Mouse (Mus musculus) myocyte (in vitro differentiated cells): Measurements from ENCODE around the gene Sowaha.

ENCODE experiments used
- MYOD1 ChIP-seq, 3 experiments: IDR thresholded peaks; one replicate each; pipeline ENCODE4 v1.6.1; 2011; ENCODE audit warnings: control low read depth in 2 of 3, low read depth in 2 of 3, mild to moderate bottlenecking in 2 of 3, moderate library complexity in 1 of 3; ENCODE audit not compliant: insufficient read length in 2 of 3, control insufficient read depth in 1 of 3
- POLR2A ChIP-seq: IDR thresholded peaks from one replicate; pipeline ENCODE4 v1.6.1; 2011; ENCODE audit warnings: low read depth, mild to moderate bottlenecking, control low read depth, moderate library complexity; ENCODE audit not compliant: insufficient read length
- SRF ChIP-seq: IDR thresholded peaks from one replicate; pipeline ENCODE4 v1.6.1; 2011; ENCODE audit warnings: low read depth; ENCODE audit not compliant: control insufficient read depth, insufficient read length
- TCF12 ChIP-seq: IDR thresholded peaks from one replicate; pipeline ENCODE4 v1.6.1; 2011; ENCODE audit warnings: mild to moderate bottlenecking, control low read depth; ENCODE audit not compliant: poor library complexity, insufficient read depth, severe bottlenecking
- USF1 ChIP-seq: IDR thresholded peaks from one replicate; pipeline ENCODE4 v1.6.1; 2011; ENCODE audit warnings: low read depth, mild to moderate bottlenecking, control low read depth, moderate library complexity

- TF ChIP-seq POLR2A = no peak
- TF ChIP-seq SRF = no peak
- no peak for TF ChIP-seq MYOD1 (IDR thresholded peaks at IDR 0.05; ENCODE audit: control insufficient read depth in 1 of 3, insufficient read length in 2 of 3, low read depth in 2 of 3)
- no peak for TF ChIP-seq USF1
- TF ChIP-seq TCF12 = no peak
Measured at GRCm38 (mm10) chr11:53486351-53486750, 6.3 kb upstream of the Sowaha start.
